Mouse (Mus musculus) retina, adult 2 months (tissue): ENCODE measurements around the gene Arhgap23.
A peak's percentile ranks its signal among the peaks of the same experiment; 100 is the strongest.

Experiments
- DNase-seq: peaks from one replicate; pipeline ENCODE4 v3.0.0-alpha.2; 2012; ENCODE audit warnings: low read depth, low spot score

Gene Arhgap23

DNA sequence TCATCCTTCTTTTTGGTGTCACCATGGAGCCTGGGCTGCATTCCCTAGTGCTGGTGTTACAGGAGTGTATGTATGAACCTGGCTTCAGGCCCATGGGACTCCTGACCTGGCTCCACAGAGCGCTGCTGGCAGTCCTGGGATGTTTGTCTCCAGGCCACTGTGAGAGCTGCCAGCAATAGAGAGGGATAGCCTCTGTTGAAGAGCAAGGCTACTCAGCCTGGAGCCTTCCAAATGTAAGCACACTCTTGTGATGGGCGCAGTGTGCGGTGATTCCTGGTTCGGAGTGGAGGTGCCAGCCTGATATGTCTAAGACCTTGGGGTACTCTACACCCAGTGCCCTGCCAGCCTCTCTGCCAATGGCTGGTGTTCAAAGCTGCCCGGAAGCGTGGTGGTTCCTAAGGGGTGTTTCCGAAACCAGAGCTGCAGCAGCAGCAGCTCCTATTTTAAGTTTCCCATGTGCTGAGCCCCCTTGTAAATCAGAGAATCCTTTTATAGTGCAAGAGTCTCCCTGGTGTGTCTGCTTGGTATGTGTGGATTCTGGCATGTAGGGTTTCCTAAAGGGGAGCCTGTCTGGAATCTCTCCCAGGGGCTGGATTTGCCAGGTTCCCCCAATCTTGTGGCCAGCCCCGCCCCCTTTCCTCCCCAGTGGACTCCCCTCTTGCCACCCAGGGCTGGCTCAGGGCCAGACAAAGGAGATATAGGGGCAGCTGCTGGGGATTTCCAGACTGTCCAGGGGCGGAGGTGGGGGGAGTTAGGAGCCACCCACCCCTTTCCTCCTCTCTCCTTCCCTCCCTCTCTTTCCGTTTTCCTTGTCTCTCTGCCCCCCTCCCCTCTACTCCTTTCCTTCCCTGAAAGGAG lies 9.0 kb upstream of the Arhgap23 start:
- DNase-seq: no peak

DNA sequence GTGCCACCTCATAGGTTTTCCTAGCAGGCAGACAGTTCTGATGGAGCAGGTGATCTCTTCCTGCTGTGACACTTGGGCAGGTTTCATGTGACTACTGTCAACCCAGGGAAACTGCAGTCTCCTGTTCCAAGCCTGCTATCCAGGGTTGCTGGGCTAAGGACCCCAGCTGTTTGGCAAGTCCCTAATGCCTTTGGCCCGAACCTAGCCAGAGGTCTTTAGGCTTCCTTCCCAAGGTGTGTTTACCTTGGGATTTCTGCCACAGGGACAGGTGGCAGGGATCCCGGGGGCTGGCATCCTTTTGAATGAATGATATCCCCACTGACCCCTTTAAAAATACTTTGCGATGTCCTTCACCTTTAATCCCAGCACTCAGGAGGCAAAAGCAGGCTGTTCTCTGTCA lies 7.9 kb upstream of the Arhgap23 start:
- DNase-seq: no peak

DNA sequence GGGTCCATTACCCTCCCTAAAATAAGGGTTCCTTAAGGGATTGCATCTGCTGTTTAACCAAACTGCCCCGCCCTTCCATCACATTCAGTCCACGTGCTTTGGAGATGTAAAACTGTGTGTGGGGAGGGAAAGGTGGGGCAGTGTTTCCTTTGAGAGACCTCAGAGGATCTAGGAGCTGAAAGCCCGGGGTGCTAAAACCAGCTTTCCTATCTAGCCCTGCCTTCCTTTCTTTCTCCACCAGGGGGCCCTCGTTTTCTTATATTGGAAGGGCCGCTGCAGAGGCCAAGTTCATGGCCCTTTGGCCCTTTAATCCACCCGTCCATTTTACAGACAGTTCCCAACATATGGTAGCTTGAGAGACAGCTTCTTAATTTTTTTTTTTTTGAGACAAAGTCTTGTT lies 7.2 kb upstream of the Arhgap23 start:
- DNase-seq: peak; percentile 59

DNA sequence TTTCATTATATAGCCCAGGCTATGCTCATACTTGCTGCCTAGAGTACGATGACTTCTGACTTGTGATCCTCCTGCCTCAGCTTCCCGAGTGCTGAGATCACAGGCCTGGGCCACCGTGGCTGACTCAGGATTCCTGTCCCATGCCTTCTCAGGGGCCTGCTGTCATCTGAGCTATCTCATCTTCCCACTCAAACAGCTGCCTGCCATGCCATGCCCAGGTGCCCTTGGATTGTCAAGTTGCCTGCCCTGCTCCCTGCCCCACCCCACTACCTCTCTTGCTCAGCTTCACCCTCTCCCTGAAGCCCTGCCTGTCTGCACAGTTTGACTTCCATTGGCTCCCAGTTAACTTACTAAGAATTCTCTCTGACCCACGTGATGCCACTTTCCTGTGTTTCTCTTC lies 4.4 kb upstream of the Arhgap23 start:
- no peak for DNase-seq

DNA sequence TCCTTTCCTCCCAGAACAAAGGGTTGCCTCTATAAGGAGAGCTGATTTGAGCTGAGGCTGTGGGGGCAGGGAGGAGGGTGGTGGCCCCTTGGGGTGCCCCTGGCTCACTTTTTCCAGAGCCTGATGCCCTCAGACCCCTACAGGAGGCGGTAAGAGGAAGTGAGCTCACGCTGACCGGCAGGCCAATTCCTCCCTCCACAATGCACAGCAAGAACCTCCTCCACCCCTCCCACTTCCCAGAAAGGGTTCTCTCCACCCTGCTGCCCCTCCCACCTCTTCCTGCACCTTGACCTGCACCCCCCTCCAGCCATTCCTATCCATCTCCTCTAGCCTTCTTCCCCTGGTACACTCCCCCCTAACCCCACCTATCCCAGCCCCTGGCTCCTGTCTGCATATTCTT lies 3.2 kb upstream of the Arhgap23 start:
- DNase-seq: no peak

DNA sequence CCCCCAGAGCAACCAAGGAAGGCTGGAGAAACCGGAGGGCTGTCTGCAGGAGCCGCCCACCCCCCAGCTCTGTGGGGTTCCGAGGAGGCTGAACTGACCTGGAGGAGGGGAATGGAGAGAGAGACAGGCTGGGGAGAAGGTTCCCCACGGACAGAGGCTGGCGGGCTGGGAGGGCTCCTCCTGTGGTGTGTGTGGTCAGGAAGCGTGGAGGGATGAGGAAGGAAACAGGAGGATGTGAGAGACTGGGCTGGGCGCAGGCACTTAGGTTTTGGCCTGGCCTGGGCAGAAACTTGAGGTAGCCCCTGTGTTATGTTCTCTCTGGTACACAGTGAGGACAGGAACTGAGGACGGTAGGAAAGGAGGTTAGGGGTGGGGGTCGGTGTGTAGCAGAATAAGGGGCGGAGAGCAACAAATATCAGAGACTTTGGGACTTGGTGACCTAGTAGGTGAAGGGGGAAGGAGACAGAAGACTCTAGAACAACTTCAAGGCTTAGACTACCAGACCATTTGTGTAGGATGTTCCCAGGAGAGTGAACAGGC lies 2.5 kb upstream of the Arhgap23 start:
- DNase-seq: no peak

DNA sequence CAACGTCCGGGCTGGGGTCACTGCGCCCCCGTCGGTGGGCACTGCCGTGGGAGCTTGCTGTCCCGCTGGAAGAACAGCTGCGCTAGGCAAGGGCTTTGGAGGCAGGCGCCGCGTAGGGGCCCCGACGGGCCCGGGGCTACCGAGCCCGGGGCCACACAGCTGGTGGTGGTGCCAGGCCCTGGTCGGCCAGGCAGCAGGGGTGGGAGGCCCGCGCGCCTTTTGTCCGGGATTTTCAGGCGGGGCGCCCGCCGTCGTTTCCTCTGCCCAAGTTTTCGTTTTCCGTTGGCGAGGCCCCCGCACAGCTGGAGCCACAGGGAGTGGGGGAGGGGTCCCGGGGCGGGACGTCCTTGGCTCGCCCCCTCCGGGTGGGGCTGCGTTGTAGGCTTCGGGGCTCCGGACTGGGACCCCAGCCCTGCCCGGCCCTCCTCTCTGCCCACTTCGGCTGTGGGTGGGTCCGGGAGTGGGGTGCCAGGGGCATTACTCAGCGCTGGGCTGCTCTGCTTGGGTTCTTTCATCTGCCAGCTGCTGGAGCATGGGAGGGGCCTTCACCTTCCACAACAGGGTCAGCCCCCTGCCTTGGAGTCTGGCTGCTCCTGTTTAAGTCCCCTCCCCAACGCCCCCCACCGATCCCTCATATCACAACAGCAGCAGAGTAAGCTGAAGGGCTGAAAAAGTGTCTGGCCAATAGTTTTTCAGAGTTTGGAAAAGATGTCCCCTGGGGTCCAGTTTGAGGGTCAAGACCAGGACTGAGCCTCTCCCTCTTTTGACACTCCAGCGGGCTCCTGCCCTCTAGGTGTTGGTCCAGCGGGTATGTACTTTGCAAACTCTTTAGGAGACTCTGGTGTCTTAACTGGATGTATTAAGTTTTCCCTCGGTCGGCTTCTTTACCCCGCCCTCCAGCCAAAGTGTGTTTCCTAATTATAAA lies 641 bp downstream of the Arhgap23 start:
- DNase-seq: no peak

DNA sequence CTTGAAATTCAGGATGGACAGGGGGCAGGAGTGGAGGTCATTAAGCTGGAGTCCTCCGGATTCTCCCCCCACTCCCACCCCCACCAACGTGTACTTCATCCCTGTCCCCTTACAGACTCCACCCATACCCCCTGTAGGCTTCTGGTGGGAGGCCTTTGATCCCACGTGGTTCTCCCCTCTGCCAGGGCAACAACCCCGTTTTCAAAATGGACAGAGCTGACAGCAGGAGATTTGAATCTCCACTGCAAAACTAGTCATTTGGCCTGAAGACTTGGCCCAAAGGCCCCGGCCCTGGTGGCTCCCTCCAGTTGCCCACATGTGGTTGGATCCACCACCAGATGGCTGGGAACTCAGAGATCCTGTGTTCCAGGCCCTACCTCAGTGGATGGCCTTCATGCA lies 1.3 kb downstream of the Arhgap23 start:
- no peak for DNase-seq

DNA sequence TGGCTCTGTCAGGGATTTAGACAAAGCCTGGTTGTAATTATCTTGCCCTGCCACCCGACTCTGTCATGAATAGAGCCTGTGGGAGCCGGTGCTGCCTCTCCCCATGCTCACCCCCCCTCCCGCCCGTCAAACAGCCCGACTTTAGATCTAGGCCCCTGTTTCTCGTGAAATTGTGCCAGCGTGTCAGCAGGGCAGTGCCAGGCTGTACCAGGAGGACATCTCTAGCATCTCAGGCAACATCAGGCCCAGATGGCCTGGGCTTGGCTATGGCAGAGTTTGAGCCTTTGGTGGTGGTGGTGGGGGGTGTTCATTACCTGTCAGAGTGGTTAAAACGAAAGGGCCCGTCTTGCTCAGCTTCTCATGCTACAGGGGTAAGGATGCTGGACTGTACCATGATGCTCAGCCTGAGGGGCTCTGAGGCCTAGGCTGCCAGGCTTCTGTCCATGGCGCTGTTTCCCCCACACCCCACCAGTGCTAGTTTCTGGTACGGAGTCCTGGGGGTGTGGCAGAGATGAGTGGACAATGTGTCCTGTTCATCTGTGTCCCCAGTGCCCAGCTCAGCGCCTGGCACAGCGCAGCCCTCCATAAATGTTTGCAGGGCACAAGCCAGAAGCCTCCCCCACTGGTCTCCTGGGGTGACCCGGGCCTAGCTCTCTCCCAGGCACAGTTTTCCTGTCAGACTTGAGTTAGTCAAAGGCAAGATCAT lies 3.7 kb downstream of the Arhgap23 start:
- DNase-seq: no peak

DNA sequence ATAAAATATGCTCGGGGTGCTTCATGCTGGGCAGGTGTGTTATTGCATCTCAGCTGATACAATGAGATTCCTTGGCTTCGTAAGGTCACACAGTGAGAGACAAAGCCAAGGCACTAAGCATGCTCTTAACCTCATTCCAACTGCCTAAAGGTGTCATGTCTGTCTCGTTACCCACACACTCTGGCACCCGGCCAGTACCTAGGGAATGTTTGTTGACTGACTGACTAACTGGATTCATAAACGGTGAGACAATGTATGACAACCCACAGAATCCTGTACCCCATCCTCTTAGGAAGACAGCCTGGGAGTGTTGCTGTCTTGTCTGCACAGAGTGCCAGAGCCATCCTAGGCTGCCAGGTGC lies 4.2 kb downstream of the Arhgap23 start:
- no peak for DNase-seq

DNA sequence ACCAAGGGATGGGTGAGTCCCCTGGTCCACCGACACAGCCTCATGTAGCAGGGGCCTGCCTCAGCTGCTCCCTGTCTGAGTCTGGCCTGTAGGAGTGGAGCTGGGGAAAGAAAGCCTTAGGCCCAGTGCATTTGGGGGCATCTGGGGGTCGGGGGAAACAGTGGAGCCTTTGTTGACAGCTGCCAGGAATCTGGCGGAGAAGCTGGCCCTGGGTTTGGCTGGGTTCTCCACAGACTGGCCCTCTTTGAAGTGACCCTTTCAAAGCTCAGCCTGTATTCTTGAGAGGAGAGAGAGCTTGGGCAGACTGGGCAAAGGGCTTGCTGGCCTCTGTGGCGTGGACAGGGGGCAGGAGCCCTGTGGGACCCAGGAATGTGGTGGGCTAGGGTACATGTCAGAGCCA lies 7.2 kb downstream of the Arhgap23 start:
- DNase-seq: no peak

DNA sequence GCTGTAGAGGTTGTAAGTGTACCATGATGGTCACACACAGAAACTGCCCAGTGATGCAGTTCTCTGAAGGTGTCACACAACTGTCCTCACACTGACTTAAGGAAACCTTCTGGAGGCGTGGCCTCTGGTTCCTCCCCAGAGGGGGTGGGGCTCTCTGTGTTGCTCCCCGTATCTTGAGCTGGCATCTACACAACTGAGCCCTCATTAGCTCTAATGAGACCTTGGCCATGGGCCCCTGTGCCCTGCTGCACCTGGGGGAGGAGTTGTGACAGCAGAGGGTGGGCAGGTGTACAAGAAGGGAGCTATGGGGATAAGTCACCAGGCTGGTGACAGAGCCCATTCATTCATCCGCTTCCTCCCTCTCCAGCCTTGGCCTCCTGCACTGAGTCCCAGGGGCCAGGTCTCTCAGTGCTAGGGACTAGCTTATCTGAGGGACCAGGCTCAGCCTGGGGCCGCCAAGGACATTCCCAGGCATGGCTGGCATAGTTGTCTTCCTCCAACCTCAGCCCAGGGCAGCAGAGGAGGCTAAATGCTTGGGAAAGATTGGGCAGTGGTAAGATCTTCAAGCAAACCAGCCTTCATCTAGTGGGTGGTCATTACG lies 8.9 kb downstream of the Arhgap23 start:
- no peak for DNase-seq

DNA sequence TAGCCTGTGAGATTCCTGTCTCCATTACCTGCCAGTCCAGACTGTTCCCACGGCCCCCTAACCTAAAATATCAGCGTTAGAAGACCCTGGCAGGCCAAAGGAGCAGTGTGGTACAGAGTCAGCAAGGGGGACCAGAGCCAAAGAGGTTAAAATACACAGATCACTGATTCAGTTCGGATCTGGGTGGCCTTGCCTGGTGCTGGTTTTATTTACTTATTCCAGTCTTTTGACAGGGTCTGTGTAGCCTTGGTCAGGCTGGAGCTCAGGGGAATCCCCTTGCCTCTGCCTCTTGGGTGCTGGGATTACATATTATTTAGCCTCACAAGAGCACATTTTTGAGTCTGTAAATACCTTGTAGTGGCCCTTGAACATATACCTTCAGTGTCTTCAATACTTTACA lies 9.5 kb downstream of the Arhgap23 start:
- no peak for DNase-seq

DNA sequence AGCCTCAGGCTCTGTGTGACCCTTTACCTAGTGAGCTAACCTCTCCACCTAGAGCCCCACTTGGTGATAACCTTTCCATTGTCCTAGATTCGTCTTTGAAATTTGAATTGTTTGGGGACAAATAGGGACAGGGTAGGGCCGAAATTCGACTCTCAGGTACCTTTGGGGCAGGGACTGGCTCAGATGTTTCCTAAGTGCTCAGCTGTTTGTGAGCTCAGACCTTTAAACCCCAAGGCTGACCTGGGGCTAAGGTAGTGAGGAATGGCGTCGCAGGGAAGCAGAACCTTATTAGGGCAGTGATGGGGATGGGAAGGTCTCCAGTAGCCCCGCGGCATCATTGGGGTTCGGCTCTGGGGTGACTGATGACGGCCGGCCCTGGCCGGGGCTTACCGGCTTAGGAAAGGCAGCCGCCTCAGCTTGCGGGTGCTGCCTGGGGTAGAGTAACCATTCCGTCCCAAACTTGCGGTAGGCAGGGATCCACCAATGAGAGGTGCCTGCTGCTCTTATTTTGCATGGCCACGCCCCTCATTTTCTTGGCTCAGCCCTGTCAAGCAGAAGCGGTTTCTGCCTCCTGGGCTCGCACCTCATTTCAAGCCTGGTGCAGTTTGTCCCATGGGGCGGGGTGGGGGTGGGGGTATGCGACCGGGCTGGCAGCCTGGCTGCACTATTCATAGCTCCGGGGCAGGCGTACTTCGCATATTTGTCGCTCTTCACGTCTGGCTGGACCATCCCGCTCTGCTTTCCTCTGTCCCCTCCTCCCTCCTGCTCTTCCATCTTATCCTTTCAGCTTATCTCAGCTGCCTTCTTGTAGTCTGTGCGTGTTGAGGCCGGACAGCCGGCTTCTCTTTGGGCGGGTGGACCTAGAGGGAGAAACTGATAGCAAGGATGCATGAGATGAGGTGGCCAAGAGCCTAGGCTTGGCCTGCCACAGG lies 12.7 kb downstream of the Arhgap23 start:
- DNase-seq: no peak

DNA sequence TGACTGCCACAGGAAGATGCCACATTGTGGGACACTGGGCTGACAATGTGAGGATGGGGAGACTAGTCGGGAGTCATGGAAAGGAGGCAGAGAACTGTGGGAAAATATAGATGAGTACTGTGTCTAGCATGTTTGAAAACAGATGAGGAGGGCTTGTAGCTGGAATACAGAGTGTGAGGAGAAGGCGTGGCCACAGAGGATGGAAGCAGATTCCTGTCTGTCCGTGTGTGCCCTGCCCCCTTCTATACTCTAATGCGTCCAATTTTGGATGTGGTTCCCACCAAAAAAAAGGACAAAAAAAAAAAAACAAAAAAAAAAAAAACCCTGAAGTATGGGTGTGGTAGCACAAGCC lies 13.4 kb downstream of the Arhgap23 start:
- no peak for DNase-seq

DNA sequence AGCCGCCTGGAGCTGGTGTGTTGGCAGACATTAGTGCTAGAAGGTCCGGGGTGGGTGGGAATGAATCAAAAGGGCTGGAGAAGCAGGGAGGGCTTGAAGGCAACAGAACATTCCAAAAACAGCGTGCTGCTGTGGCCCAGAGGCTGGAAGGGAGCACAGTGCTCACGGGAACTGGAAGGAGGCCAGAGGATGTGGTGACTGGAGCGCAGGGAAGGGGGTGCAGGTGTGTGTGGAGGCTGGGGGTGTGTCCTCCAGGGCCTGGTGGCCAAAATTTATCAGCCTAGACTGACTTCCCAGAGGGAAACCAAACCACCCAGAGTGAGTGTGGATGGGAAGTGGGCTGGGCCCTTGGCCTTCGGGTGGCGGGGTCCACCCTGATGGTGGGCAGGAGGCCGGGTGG lies 14.3 kb downstream of the Arhgap23 start:
- no peak for DNase-seq

DNA sequence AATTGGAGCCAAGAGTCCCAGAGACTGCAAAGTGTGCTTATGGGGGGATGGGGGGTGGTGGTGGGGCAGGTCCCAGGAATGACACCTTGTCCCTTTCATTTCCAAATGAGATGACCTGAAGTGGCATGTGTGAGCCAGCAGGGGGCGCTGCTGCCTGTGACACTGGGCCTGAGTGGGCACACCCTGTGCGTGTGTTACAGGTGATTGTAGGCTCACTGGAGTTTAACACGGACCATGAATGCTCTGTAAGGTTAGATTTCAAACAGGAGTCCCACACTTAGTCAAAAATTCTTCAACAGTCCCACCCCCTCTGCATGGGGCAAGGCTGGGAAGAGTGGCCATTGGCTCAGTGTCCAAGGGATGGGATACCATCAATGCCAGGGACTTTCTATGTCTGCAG lies 16.7 kb downstream of the Arhgap23 start:
- no peak for DNase-seq

DNA sequence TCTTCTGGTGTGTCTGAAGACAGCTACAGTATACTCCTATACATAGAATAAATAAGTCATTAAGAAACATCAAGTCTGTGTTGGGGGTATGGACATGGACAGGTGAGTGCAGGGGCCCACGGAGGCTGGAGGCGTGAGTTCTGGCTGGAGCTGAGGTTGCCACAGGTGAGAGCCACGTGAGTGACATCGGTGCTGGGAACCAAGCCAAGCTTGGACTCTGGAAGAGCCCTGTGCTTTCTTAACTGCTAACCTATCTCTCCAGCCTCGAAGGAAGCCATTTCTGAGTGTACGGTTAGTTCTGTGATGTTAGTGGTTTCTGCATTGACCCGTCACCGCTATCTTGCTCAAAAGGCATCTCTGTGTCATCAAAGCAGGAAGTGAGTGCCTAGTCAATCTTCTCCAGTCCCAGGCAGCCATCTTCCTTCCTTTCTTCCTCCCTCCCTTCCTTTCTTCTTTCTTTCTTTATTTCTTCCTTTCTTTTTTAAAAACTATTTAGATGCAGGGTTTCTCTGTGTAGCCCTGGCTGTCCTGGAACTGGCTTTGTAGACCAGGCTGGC lies 17.7 kb downstream of the Arhgap23 start:
- no peak for DNase-seq

DNA sequence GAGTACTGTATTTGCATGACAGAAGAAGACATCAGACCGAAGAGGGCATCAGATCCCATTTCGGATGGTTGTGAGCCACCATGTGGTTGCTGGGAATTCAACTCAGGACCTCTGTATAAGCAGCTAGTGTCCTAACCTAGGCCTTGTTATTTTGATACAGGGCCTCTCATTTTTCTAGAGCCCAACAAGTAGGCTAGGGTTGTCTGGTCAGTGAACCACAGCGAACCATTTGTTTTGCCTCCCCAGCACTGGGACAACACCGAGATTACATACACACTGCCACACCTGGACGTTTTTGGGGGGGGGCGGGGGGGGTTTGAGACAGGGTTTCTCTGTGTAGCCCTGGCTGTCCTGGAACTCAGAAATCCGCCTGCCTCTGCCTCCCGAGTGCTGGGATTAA lies 18.8 kb downstream of the Arhgap23 start:
- DNase-seq: no peak
